Mouse (Mus musculus) adrenal gland, adult 18-20 months (tissue): ENCODE results near the gene Arl3. TPM values are rescaled to one million over a fixed set of nuclear protein-coding genes. Genes with fewer than 3 reads are reported as not detected.

Source experiments
- total RNA-seq, 2 experiments: library from RNA; stranded (reverse); gene quantifications; 1 replicate in 1 of 2; 2 replicates in 1 of 2; pipeline ENCODE4 v1.2.3; 2021

The Arl3 gene
- total RNA-seq, 2 experiments from 2014 or later: 56.9 to 64.9 TPM

Other genes with a start within 250 kb of the Arl3 start
- gene Psd, start 246.0 kb downstream of the Arl3 start, total RNA-seq: 1 to 10 TPM; 7.5 to 9.2 TPM
- 10 to 100 TPM in 1 of 2 experiments, 1 to 10 TPM in 1; 8.8 to 10.3 TPM for gene Fbxl15, start 245.0 kb downstream of the Arl3 start, total RNA-seq
- 10 to 100 TPM; 72.1 to 77.9 TPM for gene Cuedc2, start 234.5 kb downstream of the Arl3 start, total RNA-seq
- 1 to 10 TPM; 9.3 to 9.4 TPM for gene Mfsd13a, start 232.1 kb downstream of the Arl3 start, total RNA-seq
- gene 2310034G01Rik, start 222.9 kb downstream of the Arl3 start, total RNA-seq: 1 to 10 TPM; 1.2 TPM
- gene Actr1a, start 177.4 kb downstream of the Arl3 start, total RNA-seq: 100 to 1,000 TPM; 121 to 122 TPM
- 10 to 100 TPM; 17.9 to 20.3 TPM for gene Sufu, start 176.3 kb downstream of the Arl3 start, total RNA-seq
- gene Trim8, start 71.5 kb downstream of the Arl3 start, total RNA-seq: 10 to 100 TPM; 46.5 to 56.8 TPM
- 1 to 10 TPM; 8.1 to 8.3 TPM for gene Sfxn2, start 167 bp upstream of the Arl3 start, total RNA-seq
- gene Wbp1l, start 25.9 kb upstream of the Arl3 start, total RNA-seq: 100 to 1,000 TPM in 1 of 2 experiments, 10 to 100 TPM in 1; 86.9 to 179 TPM
- 1 to 10 TPM; 2.1 to 4.8 TPM for gene Cyp17a1, start 100.0 kb upstream of the Arl3 start, total RNA-seq
- 10 to 100 TPM; 11.4 to 13.4 TPM for gene Borcs7, start 116.7 kb upstream of the Arl3 start, total RNA-seq
- gene As3mt, start 134.3 kb upstream of the Arl3 start, total RNA-seq: 10 to 100 TPM; 90.0 to 92.7 TPM
- 10 to 100 TPM; 34.8 to 50.8 TPM for gene Cnnm2, start 188.4 kb upstream of the Arl3 start, total RNA-seq